Mouse (Mus musculus): ENCODE measurements around the gene Crat. TPM values are rescaled to one million over a fixed set of nuclear protein-coding genes. Genes with fewer than 3 reads are reported as not detected.

Crat gene
- total and polyA plus RNA-seq, 3 experiments = 16.1 to 44.4 (median 34.2) TPM

DNA sequence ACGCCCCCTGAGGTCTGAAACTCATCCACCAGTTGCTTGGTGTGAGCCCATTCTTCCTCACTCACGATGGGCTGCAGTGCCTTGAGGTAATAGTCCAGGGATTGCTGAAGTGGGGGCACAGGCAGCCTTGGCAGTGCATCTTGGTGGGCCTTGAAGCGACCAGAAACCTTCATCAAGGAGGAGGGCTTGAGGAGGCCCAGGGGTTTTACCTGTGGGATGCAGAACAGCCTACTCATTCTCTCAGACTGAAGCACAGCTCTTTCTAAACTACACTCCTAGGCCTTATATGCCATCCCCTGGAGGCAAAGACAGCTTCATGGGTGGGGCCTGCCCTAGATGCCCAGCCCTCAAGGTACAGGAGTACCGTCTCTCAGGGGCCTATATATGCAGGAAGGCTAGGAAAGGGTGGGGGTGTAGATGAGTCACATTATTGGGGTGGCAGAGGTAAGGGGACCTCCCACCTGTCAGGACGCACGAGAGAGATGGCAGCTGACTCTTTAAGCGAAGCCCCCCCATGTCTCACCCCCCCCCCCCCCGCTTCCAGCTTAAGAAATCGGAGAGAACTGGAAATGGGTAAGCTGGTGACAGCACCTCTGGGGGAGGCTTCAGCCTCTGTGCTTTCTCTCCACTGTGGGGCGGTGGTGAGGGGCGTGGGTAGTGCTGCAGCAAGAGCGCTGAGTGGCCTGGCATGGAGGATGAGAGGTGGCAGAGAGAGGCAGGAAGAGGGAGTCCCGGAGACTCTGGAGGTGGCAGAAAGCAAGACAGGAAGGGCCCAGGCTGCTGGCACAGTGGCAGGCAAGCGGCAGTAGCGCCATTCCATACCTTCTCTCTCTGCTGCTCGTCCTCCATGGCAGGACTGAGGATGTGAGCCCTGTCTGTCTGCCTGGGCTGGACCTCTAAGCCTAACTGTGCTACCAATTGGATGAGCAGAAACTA lies 2.3 kb downstream of the Crat start:
- TF ChIP-seq CTCF (IDR thresholded peaks at IDR 0.05; ENCODE audit: low read depth, low read length) (no peak), TAL1 (conservative IDR thresholded peaks at IDR 0.05; ENCODE audit: low read depth, low read length) (no peak), POLR2AphosphoS5 (IDR thresholded peaks at IDR 0.05; ENCODE audit: insufficient replicate concordance, low read depth, low read length) (no peak), GATA2 (IDR thresholded peaks at IDR 0.05; ENCODE audit: borderline replicate concordance, low read depth, low read length) (no peak), GATA1 (IDR thresholded peaks at IDR 0.05; ENCODE audit: borderline replicate concordance, low read length) (no peak)
- Histone ChIP-seq H3K9me3 (replicated peaks) (no peaks in the 10 kb centered on the region), H3K4me1 (ENCODE audit: insufficient read depth, low read depth, low read length) (peaks cover 37% of the 10 kb centered on the region), H3K36me3 (replicated peaks) (peaks cover 63% of the 10 kb centered on the region), H3K4me3 (ENCODE audit: low read depth, low read length) (no peak overlapping the region), H3K27me3 (ENCODE audit: insufficient read depth, low read length) (no peaks in the 10 kb centered on the region)
- ATAC-seq (ENCODE audit: extremely low read depth, insufficient number of reproducible peaks, low FRiP score, poor library complexity, severe bottlenecking) (no peak), DNase-seq (ENCODE audit: low spot score) (no peak)

- Histone ChIP-seq H3K9me3 (replicated peaks) (no peaks in the 10 kb centered on the region), H3K4me1 (ENCODE audit: insufficient read depth, low read depth, low read length) (peaks cover 18% of the 10 kb centered on the region), H3K27me3 (ENCODE audit: insufficient read depth, low read length) (no peaks in the 10 kb centered on the region), H3K36me3 (replicated peaks) (peaks cover 92% of the 10 kb centered on the region), H3K4me3 (ENCODE audit: low read depth, low read length) (no peak overlapping the region)
- TF ChIP-seq GATA2 (IDR thresholded peaks at IDR 0.05; ENCODE audit: borderline replicate concordance, low read depth, low read length) = no peak
- TF ChIP-seq CTCF (IDR thresholded peaks at IDR 0.05; ENCODE audit: low read depth, low read length) = no peak
- TF ChIP-seq GATA1 (IDR thresholded peaks at IDR 0.05; ENCODE audit: borderline replicate concordance, low read length) = no peak
- TF ChIP-seq TAL1 (conservative IDR thresholded peaks at IDR 0.05; ENCODE audit: low read depth, low read length) = no peak
- TF ChIP-seq POLR2AphosphoS5 (IDR thresholded peaks at IDR 0.05; ENCODE audit: insufficient replicate concordance, low read depth, low read length) = no peak
- no peak for ATAC-seq (ENCODE audit: extremely low read depth, insufficient number of reproducible peaks, low FRiP score, poor library complexity, severe bottlenecking)
- DNase-seq (ENCODE audit: low spot score) = no peak
Measured at GRCm38 (mm10) chr2:30409454-30410176, 6.0 kb downstream of the Crat start.

DNA sequence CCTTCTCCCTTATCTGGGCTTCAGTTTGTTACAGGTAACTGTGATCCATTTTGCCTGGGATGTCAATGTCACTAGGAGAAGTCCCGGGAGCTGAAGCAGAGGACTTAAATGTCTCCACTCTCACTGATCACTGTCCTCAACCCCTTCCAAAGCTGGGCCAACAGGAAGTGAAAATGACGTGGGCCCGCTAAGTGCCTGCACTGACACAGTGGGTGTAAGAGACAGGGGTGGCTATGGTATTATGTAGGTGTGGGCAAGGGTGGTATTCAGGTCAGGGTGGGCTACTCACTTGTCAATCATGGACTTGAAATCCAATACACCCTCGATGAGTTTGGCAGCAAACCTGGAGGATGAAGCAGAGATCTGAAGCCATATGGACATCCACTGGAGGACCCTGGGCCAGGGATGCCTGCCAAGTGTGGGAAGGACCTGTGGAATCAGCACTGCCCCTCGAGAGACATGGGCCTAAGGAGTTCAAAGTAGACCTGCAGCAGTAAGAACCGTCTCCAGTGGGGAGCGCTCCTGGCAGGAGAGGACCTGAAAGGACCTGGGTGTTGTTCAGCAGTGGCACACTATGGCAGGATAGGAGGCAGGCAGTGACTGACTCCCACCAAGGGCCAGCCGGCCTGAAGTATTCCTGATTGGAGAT lies 7.0 kb downstream of the Crat start:
- Histone ChIP-seq H3K4me3 (ENCODE audit: low read depth, low read length) (no peak overlapping the region), H3K36me3 (replicated peaks) (peaks cover 96% of the 10 kb centered on the region)
- TF ChIP-seq TAL1 (conservative IDR thresholded peaks at IDR 0.05; ENCODE audit: low read depth, low read length) (no peak), POLR2AphosphoS5 (IDR thresholded peaks at IDR 0.05; ENCODE audit: insufficient replicate concordance, low read depth, low read length) (no peak), GATA1 (IDR thresholded peaks at IDR 0.05; ENCODE audit: borderline replicate concordance, low read length) (no peak), CTCF (IDR thresholded peaks at IDR 0.05; ENCODE audit: low read depth, low read length) (no peak), GATA2 (IDR thresholded peaks at IDR 0.05; ENCODE audit: borderline replicate concordance, low read depth, low read length) (no peak)

DNA sequence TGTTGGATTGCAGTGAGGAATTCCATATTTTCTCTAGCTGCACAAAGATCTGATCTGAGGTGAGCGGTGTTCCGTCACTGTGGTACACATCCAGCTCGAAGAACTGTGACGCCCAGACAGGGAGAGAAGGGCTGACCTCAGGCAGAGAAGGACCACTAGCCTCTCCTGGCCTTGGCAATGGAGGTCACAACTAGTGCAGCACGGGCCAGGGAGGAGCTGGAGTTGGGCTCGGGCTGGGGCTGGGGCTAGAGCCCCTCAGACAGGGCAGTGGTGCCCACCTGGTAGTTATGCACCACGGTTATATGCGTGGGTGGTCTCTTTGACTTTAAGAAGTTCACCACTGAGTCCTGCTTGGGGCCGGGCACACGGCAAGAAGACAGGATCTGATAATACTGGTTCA lies 7.8 kb downstream of the Crat start:
- ATAC-seq (ENCODE audit: extremely low read depth, insufficient number of reproducible peaks, low FRiP score, poor library complexity, severe bottlenecking) = no peak
- peaks cover 2% of the 10 kb centered on the region; the same call in 1 of the 2 replicates for H3K4me1 ChIP-seq (ENCODE audit: insufficient read depth, low read depth, low read length)
- H3K4me3 ChIP-seq (ENCODE audit: low read depth, low read length) = no peak overlapping the region
- H3K9me3 ChIP-seq (replicated peaks) = no peaks in the 10 kb centered on the region
- H3K36me3 ChIP-seq (replicated peaks) = peaks cover 96% of the 10 kb centered on the region
- TF ChIP-seq GATA2 (IDR thresholded peaks at IDR 0.05; ENCODE audit: borderline replicate concordance, low read depth, low read length) (no peak), TAL1 (conservative IDR thresholded peaks at IDR 0.05; ENCODE audit: low read depth, low read length) (no peak), CTCF (IDR thresholded peaks at IDR 0.05; ENCODE audit: low read depth, low read length) (no peak), GATA1 (IDR thresholded peaks at IDR 0.05; ENCODE audit: borderline replicate concordance, low read length) (no peak), POLR2AphosphoS5 (IDR thresholded peaks at IDR 0.05; ENCODE audit: insufficient replicate concordance, low read depth, low read length) (no peak)
- H3K27me3 ChIP-seq (ENCODE audit: insufficient read depth, low read length) = no peaks in the 10 kb centered on the region
- DNase-seq (ENCODE audit: low spot score) = no peak

More for the DNA sequence above, 7.0 kb downstream of the Crat start:
- H3K27me3 ChIP-seq (ENCODE audit: insufficient read depth, low read length) = no peaks in the 10 kb centered on the region
- peaks cover 9% of the 10 kb centered on the region for H3K4me1 ChIP-seq (ENCODE audit: insufficient read depth, low read depth, low read length)
- ATAC-seq (ENCODE audit: extremely low read depth, insufficient number of reproducible peaks, low FRiP score, poor library complexity, severe bottlenecking) (no peak), DNase-seq (ENCODE audit: low spot score) (no peak)
- H3K9me3 ChIP-seq (replicated peaks) = no peaks in the 10 kb centered on the region

DNA sequence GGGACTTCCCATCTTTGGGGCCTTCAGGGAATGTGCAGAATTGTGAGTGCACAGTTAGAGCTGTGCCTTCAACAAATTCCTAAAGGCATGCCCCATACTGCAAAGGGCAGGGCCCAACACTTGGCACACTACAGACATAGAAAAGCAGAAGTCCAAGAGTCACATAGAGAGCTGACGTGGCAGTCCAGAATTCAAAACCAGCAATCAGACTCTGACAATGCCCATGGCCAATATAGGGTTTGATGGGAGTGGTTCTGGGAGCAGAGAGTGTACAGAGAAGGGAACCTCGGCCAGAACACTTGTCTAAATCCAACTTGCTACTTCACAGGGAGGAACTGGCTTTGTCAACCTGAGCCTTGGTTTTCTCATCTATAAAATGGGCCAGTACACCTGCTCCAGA lies 8.4 kb downstream of the Crat start:
- no peak for ATAC-seq (ENCODE audit: extremely low read depth, insufficient number of reproducible peaks, low FRiP score, poor library complexity, severe bottlenecking)
- Histone ChIP-seq H3K4me3 (ENCODE audit: low read depth, low read length) (no peak overlapping the region), H3K4me1 (ENCODE audit: insufficient read depth, low read depth, low read length) (0 out of 2 replicates have a peak, but pooled peaks cover 2% of the 10 kb centered on the region), H3K36me3 (replicated peaks) (peaks cover 96% of the 10 kb centered on the region), H3K27me3 (ENCODE audit: insufficient read depth, low read length) (no peaks in the 10 kb centered on the region), H3K9me3 (replicated peaks) (no peaks in the 10 kb centered on the region)
- no peak for TF ChIP-seq CTCF (IDR thresholded peaks at IDR 0.05; ENCODE audit: low read depth, low read length)
- no peak for TF ChIP-seq GATA2 (IDR thresholded peaks at IDR 0.05; ENCODE audit: borderline replicate concordance, low read depth, low read length)
- TF ChIP-seq GATA1 (IDR thresholded peaks at IDR 0.05; ENCODE audit: borderline replicate concordance, low read length) = no peak
- TF ChIP-seq TAL1 (conservative IDR thresholded peaks at IDR 0.05; ENCODE audit: low read depth, low read length) = no peak
- no peak for TF ChIP-seq POLR2AphosphoS5 (IDR thresholded peaks at IDR 0.05; ENCODE audit: insufficient replicate concordance, low read depth, low read length)
- no peak for DNase-seq (ENCODE audit: low spot score)
